Mouse (Mus musculus) embryo, embryonic 11 days (tissue): Measurements from ENCODE around the gene Sh3pxd2a.

Experiments used
- DNase-seq: peaks from one replicate; pipeline ENCODE4 v3.0.0-alpha.2; 2015

Sh3pxd2a gene

GRCm38 (mm10) chr19:47489233-47489632 is 25.0 kb upstream of the Sh3pxd2a start:
- no peak for DNase-seq

- DNase-seq = no peak
Observed at GRCm38 (mm10) chr19:47488250-47488649, 24.0 kb upstream of the Sh3pxd2a start.

GRCm38 (mm10) chr19:47487572-47487971 is 23.4 kb upstream of the Sh3pxd2a start:
- DNase-seq = no peak

- no peak for DNase-seq
Observed at GRCm38 (mm10) chr19:47485997-47486566, 21.9 kb upstream of the Sh3pxd2a start.

GRCm38 (mm10) chr19:47484110-47484509 is 19.9 kb upstream of the Sh3pxd2a start:
- no peak for DNase-seq

GRCm38 (mm10) chr19:47483346-47483745 is 19.1 kb upstream of the Sh3pxd2a start:
- DNase-seq = no peak

GRCm38 (mm10) chr19:47473453-47473852 is 9.3 kb upstream of the Sh3pxd2a start:
- no peak for DNase-seq

GRCm38 (mm10) chr19:47472881-47473400 is 8.7 kb upstream of the Sh3pxd2a start:
- DNase-seq = peak; percentile 38

- DNase-seq = no peak
Observed at GRCm38 (mm10) chr19:47471808-47472207, 7.6 kb upstream of the Sh3pxd2a start.

GRCm38 (mm10) chr19:47468750-47469149 is 4.5 kb upstream of the Sh3pxd2a start:
- DNase-seq = no peak

- no peak for DNase-seq
Observed at GRCm38 (mm10) chr19:47466775-47467174, 2.6 kb upstream of the Sh3pxd2a start.

GRCm38 (mm10) chr19:47465467-47465866 is 1.3 kb upstream of the Sh3pxd2a start:
- peak; percentile 31 for DNase-seq

- DNase-seq = peak; percentile 89
Observed at GRCm38 (mm10) chr19:47463636-47464303, 431 bp downstream of the Sh3pxd2a start.

- DNase-seq = peak; percentile 74
Observed at GRCm38 (mm10) chr19:47463206-47463605, 995 bp downstream of the Sh3pxd2a start.

- DNase-seq = peak; percentile 23
Observed at GRCm38 (mm10) chr19:47462725-47463124, 1.5 kb downstream of the Sh3pxd2a start.

- DNase-seq = no peak
Observed at GRCm38 (mm10) chr19:47461838-47462237, 2.4 kb downstream of the Sh3pxd2a start.

- DNase-seq = no peak
Observed at GRCm38 (mm10) chr19:47461386-47461785, 2.8 kb downstream of the Sh3pxd2a start.

GRCm38 (mm10) chr19:47460120-47460960 is 3.9 kb downstream of the Sh3pxd2a start:
- DNase-seq = no peak

- no peak for DNase-seq
Observed at GRCm38 (mm10) chr19:47459214-47459613, 5.0 kb downstream of the Sh3pxd2a start.

GRCm38 (mm10) chr19:47458504-47459161 is 5.6 kb downstream of the Sh3pxd2a start:
- DNase-seq = no peak

GRCm38 (mm10) chr19:47457711-47458503 is 6.3 kb downstream of the Sh3pxd2a start:
- DNase-seq = no peak

GRCm38 (mm10) chr19:47456021-47456420 is 8.2 kb downstream of the Sh3pxd2a start:
- DNase-seq = no peak
